Mouse (Mus musculus): ENCODE results near the gene Chrnb2. TPM values are rescaled to one million over a fixed set of nuclear protein-coding genes. Genes with fewer than 3 reads are reported as not detected.

The Chrnb2 gene
- polyA plus RNA-seq, 1 experiment from 2014 or later, result 0.68 TPM

DNA sequence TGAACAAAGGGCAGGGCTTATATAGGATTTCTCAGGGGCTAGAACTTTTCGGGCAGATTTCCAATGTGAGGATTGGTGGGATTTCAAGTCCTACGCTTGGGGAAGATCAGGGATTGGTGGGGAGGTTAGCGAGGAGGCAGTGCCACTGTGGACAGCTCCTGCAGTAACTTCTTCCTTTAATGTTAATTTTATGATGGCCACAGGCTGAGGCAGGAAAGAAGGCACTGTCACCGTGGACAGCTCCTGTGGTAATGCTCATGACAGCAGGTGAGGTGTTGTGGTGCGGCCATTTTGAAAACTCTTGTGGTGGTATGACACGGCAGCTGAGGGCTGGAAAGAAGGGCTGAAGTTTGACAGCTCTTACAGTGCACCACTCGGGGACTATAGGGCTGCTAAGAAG is 5.2 kb upstream of the Chrnb2 start:
- DNase-seq (ENCODE audit: low spot score) (no peak), ATAC-seq (ENCODE audit: low FRiP score, low TSS enrichment) (no peak)
- 0 out of 2 replicates have a peak, but pooled peaks cover 2% of the 10 kb centered on the region for H3K4me1 ChIP-seq (replicated peaks; ENCODE audit: control insufficient read depth, insufficient read depth)
- H3K27me3 ChIP-seq (ENCODE audit: control insufficient read depth, insufficient read depth, low read length), result no peaks in the 10 kb centered on the region
- H3K36me3 ChIP-seq (ENCODE audit: control insufficient read depth, insufficient read depth, low read length), result no peaks in the 10 kb centered on the region
- H3K4me3 ChIP-seq (ENCODE audit: low read depth, low read length), result no peak overlapping the region
- H3K9ac ChIP-seq (ENCODE audit: low read length), result no peak overlapping the region
- TF ChIP-seq EP300 (optimal IDR thresholded peaks at IDR 0.05) (no peak), CTCF (IDR thresholded peaks at IDR 0.05; ENCODE audit: low read depth) (no peak)
- WGBS, result 65% methylated on average over 7 of the region's 7 CpGs
- H3K27ac ChIP-seq (replicated peaks), result no peak overlapping the region
- no peaks in the 10 kb centered on the region for H3K9me3 ChIP-seq (ENCODE audit: control insufficient read depth, low read length)
- no peak overlapping the region for H3K4me2 ChIP-seq (replicated peaks; ENCODE audit: low read depth)

DNA sequence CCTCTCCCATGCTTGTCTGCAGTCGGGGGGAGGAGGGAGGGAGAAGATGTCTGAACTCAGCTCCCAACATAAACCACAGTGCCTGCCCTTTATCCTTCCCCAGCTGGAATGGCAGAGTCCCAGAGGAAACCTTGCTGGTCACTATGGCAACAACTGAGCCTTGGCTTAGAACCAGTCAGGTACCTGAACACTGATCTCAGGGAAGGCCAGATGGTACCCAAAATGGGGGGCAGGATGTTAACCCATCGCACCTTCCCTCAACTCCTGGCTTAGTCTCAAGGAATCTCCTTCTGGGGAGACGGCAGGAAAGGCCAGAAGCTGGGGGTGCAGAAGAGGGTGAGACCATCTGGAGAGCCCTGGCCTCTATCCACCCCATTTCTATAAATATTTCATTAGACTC is 4.6 kb downstream of the Chrnb2 start:
- no peaks in the 10 kb centered on the region for H3K36me3 ChIP-seq (ENCODE audit: control insufficient read depth, insufficient read depth, low read length)
- no peak overlapping the region for H3K27ac ChIP-seq (replicated peaks)
- no peak overlapping the region for H3K4me3 ChIP-seq (ENCODE audit: low read depth, low read length)
- no peaks in the 10 kb centered on the region for H3K4me1 ChIP-seq (replicated peaks; ENCODE audit: control insufficient read depth, insufficient read depth)
- no peaks in the 10 kb centered on the region for H3K27me3 ChIP-seq (ENCODE audit: control insufficient read depth, insufficient read depth, low read length)
- no peak overlapping the region for H3K9ac ChIP-seq (ENCODE audit: low read length)
- TF ChIP-seq EP300 (optimal IDR thresholded peaks at IDR 0.05), result no peak
- TF ChIP-seq CTCF (IDR thresholded peaks at IDR 0.05; ENCODE audit: low read depth), result no peak
- ATAC-seq (ENCODE audit: low FRiP score, low TSS enrichment) (no peak), DNase-seq (ENCODE audit: low spot score) (no peak)
- WGBS, result 42% methylated on average over 3 of the region's 3 CpGs
- H3K4me2 ChIP-seq (replicated peaks; ENCODE audit: low read depth), result no peak overlapping the region
- H3K9me3 ChIP-seq (ENCODE audit: control insufficient read depth, low read length), result no peaks in the 10 kb centered on the region

DNA sequence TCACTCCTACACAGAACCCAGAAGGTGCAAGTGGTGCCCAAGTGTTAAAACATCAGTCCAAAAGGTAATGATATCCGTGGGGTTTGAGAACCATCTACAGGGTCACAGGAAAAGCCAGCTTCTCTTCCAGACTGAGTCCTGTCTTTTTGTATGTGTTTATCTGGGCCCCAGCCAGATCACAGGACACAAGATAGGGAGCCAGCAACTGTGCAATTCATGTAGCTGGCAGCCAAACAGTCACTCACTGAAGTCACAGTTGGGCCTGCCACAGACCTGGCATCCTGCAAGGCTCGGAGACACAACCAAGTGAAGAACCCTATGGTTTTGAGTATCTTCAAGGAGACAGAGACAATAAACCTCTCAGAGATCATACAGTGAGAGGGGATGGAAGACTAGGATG is 6.6 kb downstream of the Chrnb2 start:
- no peak for ATAC-seq (ENCODE audit: low FRiP score, low TSS enrichment)

DNA sequence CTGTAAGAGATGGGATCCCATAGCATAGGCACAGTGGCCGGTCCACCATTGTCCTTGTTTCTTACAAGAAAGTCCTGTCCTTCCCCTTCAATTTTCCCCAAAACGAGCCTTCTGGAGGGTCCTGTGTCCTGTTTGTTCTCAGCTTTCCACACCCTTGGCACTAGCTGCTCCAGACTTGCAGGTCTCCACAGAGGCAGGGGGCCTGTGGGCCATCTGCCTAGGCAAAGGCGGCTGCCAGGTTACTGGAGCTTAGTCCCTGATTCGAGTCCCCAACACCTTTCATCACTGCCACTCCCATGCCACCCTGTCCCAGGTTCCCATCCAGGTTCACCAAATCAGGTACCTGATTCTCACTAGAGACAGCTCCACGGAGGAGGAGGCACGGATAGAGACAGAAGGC is 9.1 kb downstream of the Chrnb2 start:
- ATAC-seq (ENCODE audit: low FRiP score, low TSS enrichment) (no peak), DNase-seq (ENCODE audit: low spot score) (no peak)
- H3K9me3 ChIP-seq (ENCODE audit: control insufficient read depth, low read length), result no peaks in the 10 kb centered on the region
- TF ChIP-seq CTCF (IDR thresholded peaks at IDR 0.05; ENCODE audit: low read depth), result no peak
- no peak for TF ChIP-seq EP300 (optimal IDR thresholded peaks at IDR 0.05)
- no peak overlapping the region for H3K4me3 ChIP-seq (ENCODE audit: low read depth, low read length)
- no peaks in the 10 kb centered on the region for H3K27me3 ChIP-seq (ENCODE audit: control insufficient read depth, insufficient read depth, low read length)
- no peaks in the 10 kb centered on the region for H3K4me1 ChIP-seq (replicated peaks; ENCODE audit: control insufficient read depth, insufficient read depth)
- H3K36me3 ChIP-seq (ENCODE audit: control insufficient read depth, insufficient read depth, low read length), result peaks cover 9% of the 10 kb centered on the region; the same call in 1 of the 2 replicates
- no peak overlapping the region for H3K27ac ChIP-seq (replicated peaks)
- 64% methylated on average over 6 of the region's 6 CpGs for WGBS
- H3K9ac ChIP-seq (ENCODE audit: low read length), result no peak overlapping the region
- no peak overlapping the region for H3K4me2 ChIP-seq (replicated peaks; ENCODE audit: low read depth)

More for the DNA sequence above, 6.6 kb downstream of the Chrnb2 start:
- DNase-seq (ENCODE audit: low spot score), result no peak
- Histone ChIP-seq H3K36me3 (ENCODE audit: control insufficient read depth, insufficient read depth, low read length) (no peaks in the 10 kb centered on the region), H3K27me3 (ENCODE audit: control insufficient read depth, insufficient read depth, low read length) (no peaks in the 10 kb centered on the region), H3K4me3 (ENCODE audit: low read depth, low read length) (no peak overlapping the region), H3K9ac (ENCODE audit: low read length) (no peak overlapping the region), H3K9me3 (ENCODE audit: control insufficient read depth, low read length) (no peaks in the 10 kb centered on the region), H3K4me2 (replicated peaks; ENCODE audit: low read depth) (no peak overlapping the region), H3K27ac (replicated peaks) (no peak overlapping the region), H3K4me1 (replicated peaks; ENCODE audit: control insufficient read depth, insufficient read depth) (no peaks in the 10 kb centered on the region)
- TF ChIP-seq EP300 (optimal IDR thresholded peaks at IDR 0.05) (no peak), CTCF (IDR thresholded peaks at IDR 0.05; ENCODE audit: low read depth) (no peak)
- WGBS, result 88% methylated on average over 2 of the region's 2 CpGs

DNA sequence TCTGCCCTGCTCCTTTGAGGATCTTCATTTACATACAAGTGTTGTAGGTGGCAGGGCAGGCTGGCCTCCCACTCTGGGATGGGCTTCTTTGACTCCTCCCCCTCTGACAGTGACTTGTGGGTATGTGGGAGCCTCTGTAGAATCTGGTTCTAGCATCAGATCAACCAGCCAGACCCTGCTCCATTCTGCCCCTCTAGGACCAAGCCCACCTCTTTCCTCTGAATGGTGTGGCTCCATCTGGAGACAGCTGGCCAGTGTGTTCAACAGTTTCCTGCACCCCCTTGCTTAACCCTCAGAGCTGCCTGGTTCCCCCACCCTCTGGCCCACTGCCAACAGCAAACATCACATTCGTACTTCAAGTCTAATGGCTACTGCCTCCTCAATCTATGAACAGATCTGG is 12.1 kb downstream of the Chrnb2 start:
- Histone ChIP-seq H3K4me3 (ENCODE audit: low read depth, low read length) (no peak overlapping the region), H3K27ac (replicated peaks) (no peak overlapping the region), H3K9ac (ENCODE audit: low read length) (no peak overlapping the region), H3K9me3 (ENCODE audit: control insufficient read depth, low read length) (no peaks in the 10 kb centered on the region), H3K27me3 (ENCODE audit: control insufficient read depth, insufficient read depth, low read length) (no peaks in the 10 kb centered on the region), H3K4me1 (replicated peaks; ENCODE audit: control insufficient read depth, insufficient read depth) (no peaks in the 10 kb centered on the region), H3K4me2 (replicated peaks; ENCODE audit: low read depth) (no peak overlapping the region), H3K36me3 (ENCODE audit: control insufficient read depth, insufficient read depth, low read length) (peaks cover 15% of the 10 kb centered on the region; the same call in 1 of the 2 replicates)
- TF ChIP-seq EP300 (optimal IDR thresholded peaks at IDR 0.05) (no peak), CTCF (IDR thresholded peaks at IDR 0.05; ENCODE audit: low read depth) (no peak)
- 21% methylated on average over 1 of the region's 1 CpGs for WGBS
- ATAC-seq (ENCODE audit: low FRiP score, low TSS enrichment) (no peak), DNase-seq (ENCODE audit: low spot score) (no peak)

DNA sequence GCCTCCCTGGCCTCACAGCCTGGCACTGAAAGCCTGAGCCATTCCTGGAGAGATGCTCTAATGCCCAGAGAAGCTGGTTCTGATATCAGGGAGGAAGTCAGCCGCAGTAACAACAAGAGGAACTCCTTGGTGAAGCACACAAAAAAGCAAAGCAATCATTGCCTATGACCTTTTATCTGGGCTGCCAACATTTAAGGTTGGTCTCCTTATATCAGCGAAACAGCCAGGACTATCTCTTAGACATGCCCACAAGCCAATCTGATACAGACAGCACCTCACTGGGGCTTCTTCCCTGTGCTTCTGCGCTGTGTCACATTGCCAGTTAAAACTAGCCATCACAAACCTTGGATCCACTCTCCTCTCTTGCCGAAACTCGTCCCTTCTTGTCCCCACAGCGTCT is 25.9 kb downstream of the Chrnb2 start:
- peaks cover 23% of the 10 kb centered on the region for H3K36me3 ChIP-seq (ENCODE audit: control insufficient read depth, insufficient read depth, low read length)
- 95% methylated on average over 6 of the region's 6 CpGs for WGBS
- no peaks in the 10 kb centered on the region for H3K4me1 ChIP-seq (replicated peaks; ENCODE audit: control insufficient read depth, insufficient read depth)
- DNase-seq (ENCODE audit: low spot score), result no peak
- TF ChIP-seq EP300 (optimal IDR thresholded peaks at IDR 0.05) (no peak), CTCF (IDR thresholded peaks at IDR 0.05; ENCODE audit: low read depth) (no peak)
- H3K4me3 ChIP-seq (ENCODE audit: low read depth, low read length), result no peak overlapping the region
- no peak overlapping the region for H3K4me2 ChIP-seq (replicated peaks; ENCODE audit: low read depth)
- no peak for ATAC-seq (ENCODE audit: low FRiP score, low TSS enrichment)
- H3K9me3 ChIP-seq (ENCODE audit: control insufficient read depth, low read length), result no peaks in the 10 kb centered on the region
- H3K9ac ChIP-seq (ENCODE audit: low read length), result no peak overlapping the region
- H3K27me3 ChIP-seq (ENCODE audit: control insufficient read depth, insufficient read depth, low read length), result no peaks in the 10 kb centered on the region
- no peak overlapping the region for H3K27ac ChIP-seq (replicated peaks)
